8 mouse cellular contexts compared by ENCODE assay signal in the genomic region with DNA sequence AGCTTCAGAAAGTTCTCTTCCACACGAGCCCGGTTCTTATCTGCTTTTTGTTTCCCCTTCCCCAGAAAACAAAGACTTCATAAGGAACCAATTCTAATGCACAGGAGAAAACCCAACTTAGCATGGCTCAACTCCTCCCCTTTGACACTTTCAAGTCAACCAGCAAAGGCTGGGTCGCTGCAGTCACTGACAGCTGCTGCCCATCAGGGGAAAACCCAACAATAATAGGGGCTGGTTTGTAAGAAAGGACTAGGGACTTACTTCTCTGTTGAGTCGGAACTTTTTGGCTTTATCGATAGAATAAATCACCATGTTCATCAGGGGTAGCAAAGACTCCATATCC. TPM values are rescaled to one million over a fixed set of nuclear protein-coding genes. Genes with fewer than 3 reads are reported as not detected.
DNase-seq lines count a peak whose midpoint lies in the region; ATAC-seq and TF ChIP-seq lines count a peak whose summit lies in the region.

A gene (minus strand): TSS at position 46 of the 343 bp plus-strand sequence.

- no peaks in the 10 kb centered on the region for H3K79me2 ChIP-seq in MEL (ENCODE audit: control insufficient read depth, insufficient read depth, low read length, poor library complexity)

- H3K4me3 ChIP-seq in kidney, embryonic 16.5 days (ENCODE audit: low read length) = no peak within 1 kb of the TSS
- H3K4me3 ChIP-seq in MEL (ENCODE audit: control insufficient read depth in 1 of 2, insufficient read depth in 1 of 2, low read depth in 2 of 2, low read length in 2 of 2) = no peak within 1 kb of the TSS
- H3K4me3 ChIP-seq in midbrain, embryonic 11.5 days (ENCODE audit: low read depth, low read length) = no peak within 1 kb of the TSS

- TF ChIP-seq RAD21 in MEL (IDR thresholded peaks at IDR 0.05; ENCODE audit: low read depth, low read length) = no peak

- no peak for TF ChIP-seq POLR2A in MEL (IDR thresholded peaks at IDR 0.05; ENCODE audit: control insufficient read depth in 1 of 2, insufficient read depth in 1 of 2, low read depth in 1 of 2, low read length in 2 of 2, poor library complexity in 1 of 2)

- no peak for TF ChIP-seq EP300 in MEL (IDR thresholded peaks at IDR 0.05; ENCODE audit: low read depth in 1 of 2, low read length in 2 of 2)

- no peaks in the 10 kb centered on the region for H3K9me3 ChIP-seq in kidney, embryonic 16.5 days (ENCODE audit: low read length)
- no peaks in the 10 kb centered on the region for H3K9me3 ChIP-seq in MEL (replicated peaks; ENCODE audit: insufficient read depth, low read length)
- H3K9me3 ChIP-seq in midbrain, embryonic 11.5 days (ENCODE audit: control insufficient read depth, low read length) = no peaks in the 10 kb centered on the region

- no peak within 1 kb of the TSS for H3K9ac ChIP-seq in kidney, embryonic 16.5 days (replicated peaks; ENCODE audit: low read length)
- H3K9ac ChIP-seq in MEL (ENCODE audit: control insufficient read depth, low read depth, low read length, poor library complexity, severe bottlenecking) = peak within 1 kb of the TSS; percentile 11; the same call in 1 of the 2 replicates
- no peak within 1 kb of the TSS for H3K9ac ChIP-seq in midbrain, embryonic 11.5 days (ENCODE audit: low read length)

- no peak within 1 kb of the TSS for H3K4me2 ChIP-seq in kidney, embryonic 16.5 days (replicated peaks; ENCODE audit: low read depth, low read length)
- no peak within 1 kb of the TSS for H3K4me2 ChIP-seq in midbrain, embryonic 11.5 days

- TF ChIP-seq CTCF in MEL (IDR thresholded peaks at IDR 0.05 in 2 of 3, conservative IDR thresholded peaks at IDR 0.05 in 1 of 3; ENCODE audit: control insufficient read depth in 1 of 3, insufficient read depth in 1 of 3, low read depth in 2 of 3, low read length in 3 of 3, poor library complexity in 1 of 3, severe bottlenecking in 1 of 3) = no peak

- no peaks in the 10 kb centered on the region for H3K4me1 ChIP-seq in kidney, embryonic 16.5 days (ENCODE audit: insufficient read depth, low read length)
- H3K4me1 ChIP-seq in MEL (ENCODE audit: control insufficient read depth in 1 of 2, insufficient read depth in 2 of 2, low read length in 2 of 2) = peaks cover 32 to 35% of the 10 kb centered on the region in 2 experiments
- H3K4me1 ChIP-seq in midbrain, embryonic 11.5 days (ENCODE audit: control insufficient read depth, insufficient read depth, low read length) = no peaks in the 10 kb centered on the region

- H3K27me3 ChIP-seq in kidney, embryonic 16.5 days (ENCODE audit: insufficient read depth, low read length) = no peaks in the 10 kb centered on the region
- H3K27me3 ChIP-seq in MEL (ENCODE audit: control insufficient read depth in 1 of 2, insufficient read depth in 2 of 2, low read length in 2 of 2) = no peaks in the 10 kb centered on the region
- no peaks in the 10 kb centered on the region for H3K27me3 ChIP-seq in midbrain, embryonic 11.5 days (ENCODE audit: control insufficient read depth, insufficient read depth, low read length)

- H3K36me3 ChIP-seq in kidney, embryonic 16.5 days (ENCODE audit: insufficient read depth, low read length) = peaks cover 70% of the 10 kb centered on the region
- H3K36me3 ChIP-seq in MEL (ENCODE audit: control insufficient read depth in 1 of 2, insufficient read depth in 2 of 2, low read length in 2 of 2) = peaks cover 33 to 47% of the 10 kb centered on the region in 2 experiments
- peaks cover 25% of the 10 kb centered on the region for H3K36me3 ChIP-seq in midbrain, embryonic 11.5 days (ENCODE audit: control insufficient read depth, insufficient read depth, low read length)

- no peak for ATAC-seq in kidney, embryonic 16.5 days (ENCODE audit: low FRiP score, low TSS enrichment)
- no peak for ATAC-seq in erythroid progenitor cell, adult 5-6 weeks (replicated peaks; ENCODE audit: low FRiP score, poor library complexity, severe bottlenecking)
- ATAC-seq in inflammation-experienced regulatory T-cells, adult 6 months = peak; percentile 69
- ATAC-seq in midbrain, embryonic 11.5 days (ENCODE audit: low FRiP score) = no peak

- DNase-seq in kidney, adult 18-20 months = no peak
- DNase-seq in MEL (ENCODE audit: low read depth, low spot score) = no peak
- no peak for DNase-seq in midbrain, embryonic 11.5 days (ENCODE audit: low spot score, missing footprints)
- DNase-seq in urinary bladder, adult 18-20 months (ENCODE audit: low spot score in 2 of 2) = no peak
- no peak for DNase-seq in frontal cortex, postnatal 14 days (ENCODE audit: low spot score in 2 of 2)

- H3K27ac ChIP-seq in kidney, embryonic 16.5 days (ENCODE audit: low read length) = no peak within 1 kb of the TSS
- H3K27ac ChIP-seq in MEL (ENCODE audit: control insufficient read depth, low read depth, low read length) = peak within 1 kb of the TSS; percentile 63
- H3K27ac ChIP-seq in midbrain, embryonic 11.5 days (ENCODE audit: low read depth, low read length) = no peak within 1 kb of the TSS

- 79% methylated on average over 5 of the region's 5 CpGs for WGBS in kidney, embryonic 16.5 days
- 88% methylated on average over 5 of the region's 5 CpGs for WGBS in midbrain, embryonic 11.5 days

TF ChIP-seq in MEL, 35 proteins besides CTCF, POLR2A, EP300 and RAD21:
- TF ChIP-seq ELF1 (IDR thresholded peaks at IDR 0.05; ENCODE audit: low read depth, low read length) (no peak), USF1 (IDR thresholded peaks at IDR 0.05; ENCODE audit: low read depth, low read length) (no peak), TAL1 (IDR thresholded peaks at IDR 0.05; ENCODE audit: low read length) (no peak), ZC3H11A (IDR thresholded peaks at IDR 0.05; ENCODE audit: low read depth, low read length) (no peak), USF2 (IDR thresholded peaks at IDR 0.05; ENCODE audit: borderline replicate concordance in 1 of 2, insufficient read depth in 1 of 2, low read depth in 1 of 2, low read length in 2 of 2) (no peak), ETS1 (IDR thresholded peaks at IDR 0.05; ENCODE audit: low read depth, low read length) (no peak), BHLHE40 (IDR thresholded peaks at IDR 0.05; ENCODE audit: borderline replicate concordance, low read depth, low read length) (no peak), NELFE (IDR thresholded peaks at IDR 0.05; ENCODE audit: low read depth, low read length) (no peak), ZMIZ1 (IDR thresholded peaks at IDR 0.05; ENCODE audit: low read depth, low read length) (no peak), ZKSCAN1 (IDR thresholded peaks at IDR 0.05; ENCODE audit: low read depth, low read length) (no peak), NRF1 (IDR thresholded peaks at IDR 0.05; ENCODE audit: insufficient read depth, low read depth, low read length, poor library complexity, severe bottlenecking) (no peak), JUND (IDR thresholded peaks at IDR 0.05; ENCODE audit: low read depth, low read length) (no peak), ZNF384 (IDR thresholded peaks at IDR 0.05; ENCODE audit: low read depth, low read length) (no peak), MAFK (IDR thresholded peaks at IDR 0.05; ENCODE audit: borderline replicate concordance, low read depth, low read length) (no peak)
TF ChIP-seq in MEL: peak in this region for 0.

RNA-seq across cellular contexts. Expression of the gene that starts here (rescaled TPM):
- 32.1 and 33.3 TPM in 2 replicates for polyA plus RNA-seq in kidney, embryonic 16.5 days (2015; fragmentation: Nextera tagmentation; extraction: Ambion mirVana)
- total RNA-seq in MEL (2012; rRNA removed) = 25.5 and 27.4 TPM in 2 replicates
- 10 to 100 TPM in 1 of 2 experiments, not detected in 1; 39.8 TPM for polyA plus RNA-seq in MEL (2012; ENCODE audit: insufficient read depth in 1 of 2, insufficient read length in 2 of 2, low read depth in 1 of 2, low replicate concordance in 2 of 2, missing spikeins in 1 of 2)
- total RNA-seq in erythroid progenitor cell, adult 5-6 weeks (2015; ENCODE audit: low replicate concordance) = 14.1 and 16.3 TPM in 2 replicates
- 6.4 and 12.3 TPM in 2 replicates for total RNA-seq in erythroid progenitor cell, adult 5-6 weeks (2017; ENCODE audit: low replicate concordance)
- 10 to 100 TPM; 28.1 to 45.4 (median 37.4) TPM for polyA plus RNA-seq in inflammation-experienced regulatory T-cells, adult 6 months (2017; shearing (Covaris generic))
- 38.4 and 40.5 TPM in 2 replicates for polyA plus RNA-seq in midbrain, embryonic 11.5 days (2014; fragmentation: Nextera tagmentation; extraction: Ambion mirVana)
